Mouse (Mus musculus): ENCODE measurements around the gene Stat2. TPM values are rescaled to one million over a fixed set of nuclear protein-coding genes. Genes with fewer than 3 reads are reported as not detected.
A peak's percentile ranks its signal among the peaks of the same experiment; 100 is the strongest.

The Stat2 gene
- polyA plus RNA-seq, 1 experiment from 2014 or later = 10.9 TPM

DNA sequence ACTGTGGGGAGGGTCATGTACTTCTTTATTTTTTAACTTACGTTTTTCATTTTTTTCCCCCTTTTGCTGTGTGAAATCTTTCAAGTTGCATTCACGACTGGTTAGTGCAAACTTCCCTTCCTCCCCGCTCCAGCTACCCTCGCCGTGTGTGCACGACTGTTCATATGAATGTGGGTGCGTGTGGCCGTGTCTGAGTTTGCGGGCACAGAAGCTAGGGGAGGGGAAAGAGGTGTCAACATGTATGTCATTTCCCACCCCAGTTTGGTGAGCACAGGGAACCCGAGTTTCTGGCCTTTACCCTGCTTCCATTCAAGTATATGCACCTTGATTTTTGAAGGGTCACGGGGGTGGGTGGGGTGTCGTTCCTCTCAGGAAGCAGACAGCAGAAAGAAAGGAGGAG is 39.8 kb upstream of the Stat2 start:
- Histone ChIP-seq H3K27ac (no peak overlapping the region), H3K9ac (ENCODE audit: low read depth, low read length) (no peak overlapping the region), H3K4me1 (replicated peaks; ENCODE audit: insufficient read depth, low read length) (no peaks in the 10 kb centered on the region), H3K27me3 (ENCODE audit: insufficient read depth, low read length) (no peaks in the 10 kb centered on the region), H3K9me3 (replicated peaks; ENCODE audit: low read length) (no peaks in the 10 kb centered on the region), H3K36me3 (ENCODE audit: insufficient read depth, low read length) (no peaks in the 10 kb centered on the region), H3K4me2 (ENCODE audit: low read length) (no peak overlapping the region), H3K4me3 (replicated peaks; ENCODE audit: low read depth, low read length) (no peak overlapping the region)
- ATAC-seq (replicated peaks; ENCODE audit: low FRiP score, low read depth) (no peak), DNase-seq (ENCODE audit: low spot score) (no peak)
- WGBS = 67% methylated on average over 12 of the region's 12 CpGs
- no peak for TF ChIP-seq CTCF (IDR thresholded peaks at IDR 0.05; ENCODE audit: low read depth)

DNA sequence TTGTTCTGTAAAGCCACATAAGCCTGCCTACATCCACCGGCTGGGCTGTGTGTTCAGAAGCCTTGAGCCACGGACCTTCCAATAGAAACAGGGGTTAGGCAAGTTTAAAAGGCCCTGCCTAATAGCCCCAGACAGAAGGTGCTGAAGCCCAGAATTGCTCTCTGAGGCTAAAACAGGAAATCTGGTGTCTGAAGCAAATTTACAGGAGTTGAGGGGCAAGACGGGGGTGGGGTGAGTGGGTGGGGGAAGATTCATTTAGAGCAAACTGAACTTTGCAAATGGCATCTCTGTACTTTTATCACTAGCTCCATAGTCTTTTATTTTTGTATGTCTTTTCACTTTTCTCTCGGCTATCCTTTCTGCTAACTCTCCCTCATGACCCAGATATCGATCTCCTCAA is 39.2 kb upstream of the Stat2 start:
- Histone ChIP-seq H3K4me2 (ENCODE audit: low read length) (peak overlapping the region; percentile 80), H3K27ac (peak overlapping the region; percentile 93; the same call in 1 of the 2 replicates), H3K4me3 (replicated peaks; ENCODE audit: low read depth, low read length) (peak overlapping the region; percentile 80), H3K36me3 (ENCODE audit: insufficient read depth, low read length) (no peaks in the 10 kb centered on the region), H3K9me3 (replicated peaks; ENCODE audit: low read length) (no peaks in the 10 kb centered on the region), H3K4me1 (replicated peaks; ENCODE audit: insufficient read depth, low read length) (no peaks in the 10 kb centered on the region), H3K9ac (ENCODE audit: low read depth, low read length) (peak overlapping the region; percentile 71; the same call in 1 of the 2 replicates), H3K27me3 (ENCODE audit: insufficient read depth, low read length) (no peaks in the 10 kb centered on the region)
- TF ChIP-seq CTCF (IDR thresholded peaks at IDR 0.05; ENCODE audit: low read depth) = no peak
- no peak for DNase-seq (ENCODE audit: low spot score)
- WGBS = 6% methylated on average over 5 of the region's 5 CpGs
- ATAC-seq (replicated peaks; ENCODE audit: low FRiP score, low read depth) = no peak

DNA sequence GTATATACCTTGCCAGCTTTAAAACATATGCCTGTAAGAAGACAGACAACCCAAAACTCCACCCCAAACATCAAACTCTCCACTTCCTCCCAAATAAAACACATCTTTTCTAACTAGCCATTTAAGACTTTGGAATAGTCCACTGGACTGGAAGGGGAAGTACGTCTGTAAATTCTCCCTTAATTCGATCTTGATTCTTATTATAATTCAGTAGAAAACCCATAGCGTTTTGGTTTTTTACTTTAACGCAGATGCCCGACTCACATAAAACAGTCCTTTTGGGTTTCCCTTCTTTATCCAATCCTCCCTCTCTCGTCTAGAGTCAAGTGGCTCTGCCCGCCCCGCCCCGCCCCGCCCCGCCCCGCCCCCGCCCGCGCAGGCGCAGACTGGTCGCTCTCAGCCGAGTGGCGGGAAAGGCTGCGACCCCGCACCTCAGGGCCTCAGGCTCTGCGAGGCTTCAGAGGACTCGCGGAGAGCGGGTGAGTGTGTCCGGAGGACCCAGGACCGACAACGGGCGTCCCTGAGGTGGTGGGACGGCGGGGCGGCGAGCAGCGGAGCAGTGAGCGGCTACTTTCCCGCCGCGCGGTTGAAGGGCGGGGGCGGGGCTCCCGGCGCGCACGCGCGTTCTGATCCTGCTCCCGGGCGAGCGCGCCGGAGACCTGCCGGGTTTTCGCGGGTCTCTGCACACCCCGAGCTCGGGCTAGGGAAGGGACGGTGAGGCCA is 38.5 kb upstream of the Stat2 start, which contains the start of gene Timeless:
TSS of gene Timeless (plus strand) at position 369 of the 723 bp plus-strand sequence.
- DNase-seq (ENCODE audit: low spot score) = peak; percentile 90
- Histone ChIP-seq H3K9me3 (replicated peaks; ENCODE audit: low read length) (no peaks in the 10 kb centered on the region), H3K9ac (ENCODE audit: low read depth, low read length) (peak within 1 kb of the TSS; percentile 71), H3K4me2 (ENCODE audit: low read length) (peak within 1 kb of the TSS; percentile 80), H3K36me3 (ENCODE audit: insufficient read depth, low read length) (no peaks in the 10 kb centered on the region), H3K4me3 (replicated peaks; ENCODE audit: low read depth, low read length) (peak within 1 kb of the TSS; percentile 80), H3K27ac (peak within 1 kb of the TSS; percentile 93), H3K27me3 (ENCODE audit: insufficient read depth, low read length) (no peaks in the 10 kb centered on the region), H3K4me1 (replicated peaks; ENCODE audit: insufficient read depth, low read length) (no peaks in the 10 kb centered on the region)
- WGBS = under 1% methylated on average over 58 of the region's 58 CpGs
- peak; percentile 89 for ATAC-seq (replicated peaks; ENCODE audit: low FRiP score, low read depth)
- no peak for TF ChIP-seq CTCF (IDR thresholded peaks at IDR 0.05; ENCODE audit: low read depth)

DNA sequence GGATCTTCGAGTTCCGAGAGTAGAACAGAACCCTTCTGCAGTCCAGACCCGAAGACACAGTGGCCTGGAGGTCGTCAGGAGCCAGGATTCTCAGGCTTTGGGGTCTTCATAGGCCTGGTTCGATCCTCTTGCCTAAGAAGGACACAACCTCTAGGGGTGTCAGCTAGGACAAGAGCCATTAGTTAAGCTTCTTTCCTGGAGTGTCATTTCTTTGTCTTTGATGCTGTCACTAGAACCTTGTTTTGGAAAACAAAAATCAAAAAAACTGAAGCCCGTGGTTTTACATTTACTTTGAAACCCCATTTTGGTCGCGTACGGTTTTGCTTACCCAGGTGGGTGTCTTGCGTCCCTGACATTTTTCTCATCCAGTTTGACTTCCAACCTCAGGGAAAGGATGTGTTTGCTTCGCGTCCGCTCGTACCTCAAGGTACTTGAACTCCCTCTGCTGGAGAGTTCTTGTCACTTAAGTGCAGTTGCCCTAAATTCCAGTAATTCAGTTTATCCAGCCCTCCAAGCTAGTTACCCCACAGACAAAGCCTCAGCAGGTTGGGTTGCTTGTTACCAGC is 37.9 kb upstream of the Stat2 start:
- ATAC-seq (replicated peaks; ENCODE audit: low FRiP score, low read depth) = 0 out of 2 replicates have a peak, but pooled peaks have one; percentile 12
- TF ChIP-seq CTCF (IDR thresholded peaks at IDR 0.05; ENCODE audit: low read depth) = peak; percentile 83
- Histone ChIP-seq H3K4me1 (replicated peaks; ENCODE audit: insufficient read depth, low read length) (no peaks in the 10 kb centered on the region), H3K27me3 (ENCODE audit: insufficient read depth, low read length) (no peaks in the 10 kb centered on the region), H3K27ac (peak overlapping the region; percentile 93), H3K4me3 (replicated peaks; ENCODE audit: low read depth, low read length) (peak overlapping the region; percentile 80), H3K4me2 (ENCODE audit: low read length) (peak overlapping the region; percentile 80), H3K9me3 (replicated peaks; ENCODE audit: low read length) (no peaks in the 10 kb centered on the region), H3K9ac (ENCODE audit: low read depth, low read length) (peak overlapping the region; percentile 71), H3K36me3 (ENCODE audit: insufficient read depth, low read length) (no peaks in the 10 kb centered on the region)
- DNase-seq (ENCODE audit: low spot score) = peak; percentile 91
- under 1% methylated on average over 14 of the region's 14 CpGs for WGBS

DNA sequence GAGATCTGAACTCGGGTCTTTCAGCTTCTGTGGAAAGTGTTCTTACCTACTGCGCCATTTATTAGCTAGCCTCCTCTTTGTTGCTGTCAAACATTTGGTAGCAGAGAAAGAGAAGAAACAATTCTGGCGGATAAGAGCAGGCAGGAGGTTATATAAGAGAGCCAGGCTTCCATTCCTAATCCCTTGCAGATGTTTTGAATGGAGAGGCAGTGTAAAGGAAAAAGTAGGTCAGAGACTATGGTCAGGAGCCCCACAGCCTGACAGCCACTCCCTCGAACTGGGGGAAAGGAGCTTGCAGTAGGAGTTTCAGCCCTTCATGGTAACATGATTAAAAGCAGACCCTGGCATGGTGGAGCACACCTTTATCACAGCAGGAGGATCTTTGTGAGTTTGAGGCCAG is 34.0 kb upstream of the Stat2 start:
- Histone ChIP-seq H3K9me3 (replicated peaks; ENCODE audit: low read length) (no peaks in the 10 kb centered on the region), H3K9ac (ENCODE audit: low read depth, low read length) (no peak overlapping the region), H3K4me2 (ENCODE audit: low read length) (no peak overlapping the region), H3K36me3 (ENCODE audit: insufficient read depth, low read length) (0 out of 2 replicates have a peak, but pooled peaks cover 11% of the 10 kb centered on the region), H3K4me3 (replicated peaks; ENCODE audit: low read depth, low read length) (no peak overlapping the region), H3K4me1 (replicated peaks; ENCODE audit: insufficient read depth, low read length) (no peaks in the 10 kb centered on the region), H3K27me3 (ENCODE audit: insufficient read depth, low read length) (no peaks in the 10 kb centered on the region), H3K27ac (no peak overlapping the region)
- no peak for TF ChIP-seq CTCF (IDR thresholded peaks at IDR 0.05; ENCODE audit: low read depth)
- 73% methylated on average over 4 of the region's 4 CpGs for WGBS
- ATAC-seq (replicated peaks; ENCODE audit: low FRiP score, low read depth) (no peak), DNase-seq (ENCODE audit: low spot score) (no peak)

DNA sequence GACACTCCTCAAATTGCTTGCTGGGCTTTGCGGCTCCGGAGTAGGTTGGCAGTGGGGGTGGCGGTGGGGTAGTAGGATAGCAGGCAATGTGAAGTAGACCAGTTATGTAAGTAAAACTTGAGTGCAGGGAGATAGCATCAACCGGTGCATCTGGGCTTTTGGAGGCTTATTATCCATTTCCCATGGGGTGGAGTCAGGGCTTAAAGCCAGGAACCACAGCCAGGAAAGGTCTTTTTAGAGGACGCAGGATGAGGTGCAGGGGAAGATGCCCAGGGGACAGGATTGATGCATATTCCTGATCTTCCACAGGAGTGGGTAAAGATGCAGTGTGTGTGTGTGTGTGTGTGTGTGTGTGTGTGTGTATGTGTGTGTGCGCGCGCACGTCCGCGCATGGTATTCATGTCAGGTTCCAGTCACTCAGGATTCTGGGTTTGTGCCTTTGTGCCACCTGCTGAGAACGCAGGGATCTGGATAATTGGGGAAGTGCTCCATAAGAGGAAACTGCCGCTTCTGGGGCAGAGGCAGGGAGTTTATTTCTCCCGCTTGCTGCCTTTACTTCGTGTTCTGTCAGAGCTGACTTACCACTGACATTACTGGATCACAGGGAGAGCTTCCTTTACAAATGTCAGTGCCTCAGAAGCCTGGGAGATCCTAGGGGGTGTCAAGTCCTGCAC is 32.4 kb upstream of the Stat2 start:
- H3K27ac ChIP-seq = no peak overlapping the region
- no peak for ATAC-seq (replicated peaks; ENCODE audit: low FRiP score, low read depth)
- no peaks in the 10 kb centered on the region for H3K9me3 ChIP-seq (replicated peaks; ENCODE audit: low read length)
- no peaks in the 10 kb centered on the region for H3K27me3 ChIP-seq (ENCODE audit: insufficient read depth, low read length)
- no peak overlapping the region for H3K4me3 ChIP-seq (replicated peaks; ENCODE audit: low read depth, low read length)
- no peak for DNase-seq (ENCODE audit: low spot score)
- WGBS = 79% methylated on average over 15 of the region's 15 CpGs
- no peak for TF ChIP-seq CTCF (IDR thresholded peaks at IDR 0.05; ENCODE audit: low read depth)
- 0 out of 2 replicates have a peak, but pooled peaks cover 12% of the 10 kb centered on the region for H3K36me3 ChIP-seq (ENCODE audit: insufficient read depth, low read length)
- no peak overlapping the region for H3K4me2 ChIP-seq (ENCODE audit: low read length)
- H3K4me1 ChIP-seq (replicated peaks; ENCODE audit: insufficient read depth, low read length) = no peaks in the 10 kb centered on the region
- H3K9ac ChIP-seq (ENCODE audit: low read depth, low read length) = no peak overlapping the region

All from kidney, postnatal 0 days (tissue).